Mouse (Mus musculus): ENCODE data around the gene Nyap2.
"Not testable (repeated sequence)": the region's sequence is repeated elsewhere in the genome, so short reads cannot be mapped to it uniquely, and the experiment has no call there.

The Nyap2 gene

DNA sequence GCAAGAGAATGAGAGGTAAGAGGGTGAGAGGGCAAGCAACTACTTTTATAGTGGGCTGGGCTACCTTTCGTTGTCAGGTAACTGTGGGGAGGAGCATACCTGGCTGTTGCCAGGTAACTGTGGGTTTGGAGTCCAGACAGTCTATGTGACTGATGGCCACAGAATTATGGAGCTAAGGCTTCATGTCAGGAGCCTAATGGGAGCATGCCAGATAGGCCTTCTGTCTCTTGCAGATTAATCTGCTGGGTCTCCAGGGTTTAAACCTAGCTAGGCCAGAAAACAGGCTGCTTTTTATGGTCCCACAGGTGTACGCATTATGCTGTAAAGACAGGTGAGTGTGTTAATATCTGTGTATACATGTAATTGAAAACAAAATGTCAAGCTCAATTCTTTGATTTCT is 132.8 kb downstream of the Nyap2 start:
- DNase-seq: no peak

DNA sequence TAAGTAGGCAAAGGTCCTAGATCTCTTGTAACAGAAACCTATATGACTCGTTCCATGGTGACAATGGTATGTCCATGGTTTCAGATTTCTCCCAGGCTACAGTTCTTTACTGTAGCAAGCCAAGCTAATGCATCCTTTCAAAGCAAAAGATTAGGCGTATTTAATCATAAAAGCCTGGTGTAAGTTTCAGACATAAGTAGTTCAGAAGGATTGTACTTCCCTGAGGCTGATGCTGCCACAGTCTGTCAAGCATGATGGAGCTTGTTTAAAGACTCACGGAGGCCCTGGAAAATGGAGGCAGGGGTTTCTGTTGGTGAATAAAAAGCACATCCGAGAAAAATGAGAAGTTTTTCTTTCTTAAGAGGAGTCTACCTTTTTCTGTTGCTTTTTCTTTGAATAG is 134.7 kb downstream of the Nyap2 start:
- no peak for DNase-seq

DNA sequence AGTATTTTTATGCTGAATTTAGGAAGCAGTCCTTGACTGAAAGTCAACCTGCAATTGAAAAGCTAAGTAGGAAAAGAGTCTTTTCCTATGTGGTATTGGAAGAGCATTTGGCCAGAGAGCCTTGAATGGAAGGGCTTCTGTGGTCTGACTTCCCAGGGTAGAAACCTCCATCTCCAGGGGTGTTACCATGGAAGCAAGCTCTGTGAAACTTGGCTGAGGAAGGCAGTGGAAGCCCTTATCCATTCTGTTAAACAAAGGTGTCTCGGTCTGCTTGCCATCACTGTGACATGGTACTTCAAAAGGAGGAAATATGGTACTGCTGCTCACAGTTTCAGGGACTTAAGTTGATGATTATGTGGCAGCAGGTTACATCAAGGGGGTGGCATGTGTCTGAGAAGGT is 143.0 kb downstream of the Nyap2 start:
- no peak for DNase-seq

DNA sequence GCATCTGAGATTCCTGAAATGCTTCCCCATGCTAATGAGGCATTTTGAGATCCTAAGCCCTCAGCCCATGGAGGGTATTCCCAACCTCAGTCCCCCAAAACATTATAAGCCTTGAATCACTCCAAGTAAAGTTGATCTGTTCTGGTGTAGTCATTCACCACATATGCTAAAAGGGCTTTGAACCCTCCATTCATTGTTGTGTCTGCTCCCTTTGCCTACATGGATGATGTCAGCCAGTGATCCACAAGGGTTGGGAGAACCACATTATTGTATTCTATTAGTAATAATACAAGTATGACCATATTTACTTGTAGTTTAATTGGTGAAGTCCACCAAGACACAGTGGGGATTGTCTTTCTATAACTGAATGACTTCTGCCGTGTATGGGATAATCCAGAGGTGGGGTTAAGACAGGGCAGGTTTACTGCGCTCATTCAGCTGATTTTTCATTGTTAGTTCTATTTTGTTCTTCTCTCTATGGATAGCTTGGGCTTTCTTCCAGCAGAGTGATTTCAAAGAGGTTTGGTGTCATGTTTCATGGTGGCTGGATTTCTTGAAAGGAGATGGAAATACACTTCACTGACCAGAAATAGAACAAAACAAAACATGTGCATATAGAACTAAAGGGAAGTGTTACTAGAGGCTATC is 155.1 kb downstream of the Nyap2 start:
- no peak for DNase-seq

DNA sequence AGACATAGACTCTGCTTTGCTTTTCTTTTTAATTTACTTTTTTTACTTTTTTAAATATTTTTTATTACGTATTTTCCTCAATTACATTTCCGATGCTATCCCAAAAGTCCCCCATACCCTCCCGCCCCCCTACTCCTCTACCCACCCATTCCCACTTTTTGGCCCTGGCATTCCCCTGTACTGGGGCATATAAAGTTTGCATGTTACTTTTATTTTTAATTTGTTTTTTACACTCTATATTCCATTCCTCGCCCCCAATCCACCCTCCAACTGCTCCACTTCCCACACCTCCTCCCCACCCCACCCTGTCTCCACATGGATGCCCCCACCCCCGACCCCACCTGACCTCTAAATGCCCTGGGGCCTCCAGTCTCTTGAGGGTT is 155.6 kb downstream of the Nyap2 start:
- not testable (repeated sequence) for DNase-seq

DNA sequence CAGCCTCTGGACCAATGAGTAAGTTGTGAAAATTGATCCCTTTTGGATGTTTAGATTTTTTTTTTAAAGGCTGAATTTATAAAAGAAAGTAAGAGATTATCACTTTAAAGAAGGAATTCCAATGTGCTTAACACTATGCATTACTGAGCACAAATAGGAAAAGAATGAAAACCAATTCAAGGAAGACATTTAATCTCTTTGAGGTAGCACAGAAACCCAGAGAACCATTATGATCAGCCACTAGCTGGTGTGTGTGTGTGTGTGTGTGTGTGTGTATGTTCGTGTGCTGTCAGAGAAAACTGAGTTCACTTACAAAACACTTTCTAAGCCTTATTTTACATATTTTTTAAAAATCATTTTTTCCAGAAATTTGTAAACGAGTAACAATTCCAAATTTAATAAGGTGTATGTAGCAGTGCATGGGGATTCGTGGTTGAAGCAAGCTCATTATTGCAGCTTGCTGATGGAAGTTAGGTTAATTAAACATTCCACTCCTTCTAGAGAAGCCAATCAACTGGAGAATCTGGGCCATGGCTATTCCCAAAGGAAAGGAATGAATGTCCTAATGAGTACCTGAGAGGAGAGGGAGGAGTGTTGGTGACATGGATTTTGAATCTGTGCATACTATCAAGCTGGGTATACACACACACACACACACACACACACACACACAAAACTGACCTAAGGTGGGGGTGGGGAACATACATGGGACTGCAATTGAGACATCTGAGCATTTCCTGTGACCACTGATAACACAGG is 171.9 kb downstream of the Nyap2 start:
- DNase-seq: no peak

DNA sequence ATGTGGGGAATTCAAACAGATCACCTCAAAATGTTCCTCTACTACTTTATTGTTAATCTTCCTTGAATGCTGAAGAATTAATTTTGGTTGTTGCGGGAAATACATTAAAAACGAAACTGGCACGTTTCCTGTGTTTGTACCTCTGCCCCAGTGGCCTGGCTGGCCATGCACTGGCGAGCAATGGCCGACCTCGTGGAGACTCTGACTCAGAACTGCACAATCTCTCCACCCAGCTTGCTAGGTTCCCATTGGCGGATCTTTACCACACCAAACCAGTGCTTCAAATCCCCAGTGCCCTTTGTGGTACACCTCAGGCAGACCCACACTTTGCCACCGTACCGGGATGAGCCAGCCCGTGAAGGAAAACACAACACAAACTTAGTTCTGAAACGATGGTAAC is 173.3 kb downstream of the Nyap2 start:
- no peak for DNase-seq

DNA sequence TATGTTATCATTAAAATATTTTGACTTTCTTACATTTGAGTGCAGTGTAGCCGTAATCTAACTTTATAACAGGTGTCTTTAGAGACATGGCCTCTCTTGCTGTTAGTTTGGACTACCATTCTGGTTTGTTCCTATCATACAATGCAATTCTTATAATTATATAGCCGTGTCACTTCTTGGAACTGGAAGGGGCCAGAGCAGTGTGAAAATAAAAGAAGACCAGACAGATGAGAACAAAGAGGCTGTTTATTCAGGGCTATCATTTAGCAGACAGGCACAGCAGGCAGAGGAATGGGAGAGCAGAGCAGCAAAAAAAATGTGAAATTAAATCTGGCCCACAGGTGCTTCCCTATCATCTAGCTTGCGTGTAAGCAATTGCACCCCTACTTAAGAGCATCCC is 189.7 kb downstream of the Nyap2 start:
- DNase-seq: no peak

DNA sequence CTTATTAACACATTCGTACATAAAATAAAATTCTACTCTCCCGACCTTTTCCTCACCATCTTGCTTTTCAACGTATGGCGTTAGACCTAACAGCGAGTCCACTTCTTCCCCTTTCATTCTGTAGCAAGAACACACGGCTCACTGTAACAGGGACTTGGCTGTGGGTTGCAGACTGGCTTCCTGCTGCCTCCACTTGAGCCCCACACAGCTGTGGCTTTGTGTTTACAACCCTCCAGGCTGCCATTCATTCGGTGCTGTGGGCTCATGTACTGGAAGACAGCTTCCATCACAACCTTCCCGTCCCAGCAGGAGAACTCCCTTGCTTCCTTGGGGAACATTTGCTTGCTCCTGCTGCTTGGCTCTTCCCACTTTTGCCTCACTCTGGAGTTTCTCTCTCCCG is 204.2 kb downstream of the Nyap2 start:
- DNase-seq: no peak

DNA sequence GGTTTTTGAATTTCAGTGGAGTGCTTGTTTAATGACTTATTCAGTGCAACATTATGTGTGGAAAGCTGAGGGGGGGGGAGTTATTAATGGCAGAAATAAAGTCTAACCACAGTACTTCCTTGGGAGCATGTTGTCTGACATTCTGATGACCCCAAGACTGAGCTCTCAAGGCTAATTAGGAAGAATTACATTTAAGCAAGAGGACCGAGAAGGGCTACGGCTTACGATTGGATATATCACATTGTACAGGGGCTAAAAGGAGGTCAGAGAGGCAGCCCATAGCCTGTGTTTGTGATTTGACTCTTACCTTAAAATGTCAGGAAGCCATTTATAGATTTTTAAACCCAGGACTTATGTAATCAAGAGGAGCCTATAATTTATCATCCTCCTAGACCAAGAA is 208.9 kb downstream of the Nyap2 start:
- no peak for DNase-seq

DNA sequence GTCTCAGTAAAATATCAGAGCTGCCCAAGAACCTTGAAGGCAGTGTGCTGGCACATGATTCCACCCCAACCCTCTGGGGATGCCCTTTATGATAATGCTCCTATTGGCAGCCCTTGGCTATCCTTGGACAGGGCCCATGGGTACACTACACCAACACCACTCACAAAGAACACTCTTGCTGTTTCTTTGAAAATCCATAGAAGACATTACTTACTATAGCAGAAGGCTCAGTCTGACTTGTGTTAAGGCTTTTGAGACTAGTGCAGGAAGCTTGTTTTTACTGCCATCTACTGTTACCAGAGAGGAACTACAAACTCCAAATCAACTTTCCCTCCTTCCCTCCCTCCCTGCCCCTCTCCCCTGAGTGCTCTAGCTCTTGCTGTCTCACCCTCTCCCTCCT is 210.3 kb downstream of the Nyap2 start:
- DNase-seq: no peak

DNA sequence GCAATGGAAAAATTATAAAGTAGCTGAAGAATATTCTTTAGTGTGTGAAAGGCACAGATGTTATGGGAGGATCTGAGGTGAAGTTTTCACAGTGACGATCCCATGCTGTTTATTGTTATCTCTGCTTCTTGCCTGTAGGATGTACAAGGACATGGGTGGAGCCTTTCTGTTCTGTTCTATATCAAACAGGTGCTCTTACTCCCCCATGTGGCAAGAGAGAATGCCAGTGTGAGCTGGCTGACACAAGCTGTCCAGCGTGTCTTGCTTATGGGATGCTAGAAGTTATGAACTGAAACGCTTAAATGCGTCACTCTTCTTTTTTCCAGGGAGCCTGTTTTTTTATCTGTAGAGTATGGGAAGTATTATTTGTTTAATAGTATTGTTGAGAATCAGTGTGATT is 224.0 kb downstream of the Nyap2 start:
- no peak for DNase-seq

DNA sequence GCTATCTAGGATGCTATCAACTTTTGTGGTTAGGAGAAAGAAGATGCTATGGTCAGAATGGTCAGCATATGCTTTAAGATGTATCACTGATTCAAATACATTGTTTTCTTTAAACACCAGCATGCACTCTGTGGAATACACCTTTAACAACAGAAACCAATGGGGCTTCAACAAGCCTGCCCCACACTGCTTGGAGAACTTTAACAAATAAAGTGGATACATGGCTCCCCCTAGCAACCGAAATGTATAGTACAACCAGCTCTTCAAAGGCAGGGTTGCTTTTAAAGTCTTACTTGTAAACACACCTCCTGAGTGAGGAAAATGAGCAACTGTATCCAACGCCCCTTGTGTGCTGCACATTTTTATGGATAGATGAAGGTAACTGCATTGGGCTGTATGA is 224.9 kb downstream of the Nyap2 start:
- peak; percentile 13 for DNase-seq

DNA sequence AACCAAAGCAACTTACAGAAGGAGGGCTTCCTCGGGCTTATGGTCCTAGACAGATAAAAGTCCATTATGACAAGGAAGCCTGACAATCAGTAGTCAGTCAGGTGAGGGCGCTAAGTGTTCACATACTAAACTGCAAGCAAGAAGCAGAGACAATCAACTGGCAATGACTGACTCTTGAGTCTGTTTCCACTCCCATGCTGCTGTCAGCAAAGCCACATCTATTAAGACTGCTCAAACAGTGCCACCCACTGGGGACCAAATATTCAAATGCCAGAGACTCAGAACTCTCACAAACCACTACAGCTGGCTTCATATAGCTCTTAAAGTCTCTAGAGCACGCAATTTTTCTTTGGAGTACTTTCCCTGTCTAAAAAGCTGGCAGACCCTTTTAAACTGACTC is 226.6 kb downstream of the Nyap2 start:
- no peak for DNase-seq

DNA sequence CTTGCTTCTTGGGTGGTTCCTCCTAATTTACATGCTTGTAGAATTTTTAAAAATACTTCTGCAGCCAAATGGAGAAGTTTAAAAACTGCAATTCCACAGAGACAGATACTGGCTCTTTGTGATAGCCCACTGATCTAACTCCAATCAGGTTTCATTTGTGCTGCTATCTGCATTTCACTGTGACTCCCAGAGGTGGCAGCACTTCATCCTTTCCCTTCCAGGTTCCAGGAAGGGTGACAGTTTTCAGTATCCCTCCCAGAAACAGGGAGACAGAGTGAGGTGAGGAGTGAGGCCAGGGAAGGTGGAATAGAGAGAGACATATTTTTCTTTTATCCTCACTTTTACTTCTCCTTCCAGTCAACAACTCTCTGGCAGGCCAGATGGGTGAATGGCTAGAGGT is 230.7 kb downstream of the Nyap2 start:
- DNase-seq: no peak

DNA sequence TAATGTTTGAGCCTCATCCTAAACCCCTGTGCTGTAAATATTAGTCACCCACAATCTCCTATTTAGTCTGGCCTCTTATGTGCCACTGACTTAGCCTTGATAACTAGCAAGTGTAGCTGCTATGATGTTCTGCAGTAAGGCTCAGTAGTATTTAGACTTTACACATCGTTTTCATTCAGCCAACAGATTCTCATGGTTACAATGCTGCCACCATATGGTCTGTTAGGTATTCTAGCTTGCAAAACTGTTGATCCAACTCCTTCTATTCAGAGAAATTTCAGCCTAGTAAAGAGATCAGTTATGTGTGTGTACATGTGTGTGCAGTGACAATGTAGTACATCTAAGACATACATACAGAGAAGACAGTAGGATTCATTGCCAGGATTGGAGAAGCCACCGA is 231.2 kb downstream of the Nyap2 start:
- no peak for DNase-seq

DNA sequence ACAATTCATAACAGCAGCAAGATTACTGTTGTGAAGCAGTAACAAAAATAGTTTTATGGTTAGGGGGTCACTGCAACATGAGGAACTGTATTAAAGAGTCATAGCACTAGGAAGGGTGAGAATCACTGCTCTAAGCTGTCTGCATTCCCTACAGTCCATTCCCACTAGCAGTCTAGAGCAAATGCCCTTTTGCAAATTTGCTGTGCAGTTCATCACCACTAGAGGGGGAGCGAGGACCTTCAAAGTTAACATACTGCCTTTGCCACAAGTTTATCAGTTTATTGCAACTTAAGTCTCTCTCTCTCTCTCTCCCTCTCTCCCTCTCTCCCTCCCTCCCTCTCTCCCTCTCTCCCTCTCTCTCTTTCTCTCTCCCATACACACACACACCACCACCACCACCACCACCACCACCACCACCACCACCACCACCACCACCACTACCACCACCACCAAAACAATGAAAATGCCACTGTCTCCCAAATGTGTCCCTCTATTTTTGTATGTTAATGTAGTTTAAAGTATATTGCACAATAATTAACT is 233.4 kb downstream of the Nyap2 start:
- DNase-seq: peak; percentile 69

DNA sequence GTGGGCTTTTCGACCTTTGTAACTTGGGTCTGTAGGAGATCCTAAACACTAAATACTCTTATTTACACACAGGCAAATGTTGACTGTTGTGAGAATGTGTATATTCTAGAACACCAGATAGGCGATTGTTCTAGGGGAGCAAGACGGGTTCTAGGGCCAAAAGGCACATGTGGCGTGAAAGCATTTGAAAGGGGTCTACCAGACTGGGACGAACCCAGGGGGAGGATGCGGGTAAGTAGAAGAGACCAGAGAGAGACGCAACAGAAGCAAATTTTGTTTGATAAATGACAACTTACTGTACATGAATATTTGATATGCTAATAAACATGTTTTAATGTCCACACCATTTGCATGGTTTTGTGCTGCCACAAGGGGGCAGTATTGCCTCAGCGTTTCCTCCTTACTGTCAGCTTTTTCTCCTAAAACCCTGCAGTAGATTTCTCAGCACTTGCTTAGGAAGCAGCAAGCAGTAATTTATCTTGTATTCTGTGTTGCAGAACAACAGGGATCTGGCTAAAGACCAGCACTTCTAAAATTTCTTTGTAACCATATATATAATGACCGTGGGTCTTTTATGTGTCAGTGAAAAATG is 239.7 kb downstream of the Nyap2 start:
- DNase-seq: peak; percentile 79

DNA sequence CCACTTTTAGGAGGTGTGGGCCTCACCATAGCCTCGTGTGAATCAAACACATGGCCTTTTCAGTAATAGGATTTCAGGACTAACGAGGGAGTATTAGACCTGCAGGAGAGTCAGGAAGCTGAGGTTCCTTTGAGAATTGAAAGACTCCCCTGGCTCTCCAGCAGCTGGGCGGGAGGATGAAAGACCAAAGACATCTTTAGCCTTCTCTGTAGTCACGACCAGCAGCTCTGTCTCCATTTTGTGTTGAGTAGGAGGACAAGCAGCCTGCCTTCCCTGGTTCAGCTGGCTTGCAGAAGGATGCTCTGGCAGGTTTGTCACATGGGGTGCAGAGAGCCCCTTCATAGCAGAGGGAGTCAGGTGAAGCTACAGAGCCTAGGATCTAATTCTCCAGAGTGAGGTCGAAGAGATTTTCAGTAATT is 240.3 kb downstream of the Nyap2 start:
- DNase-seq: no peak

DNA sequence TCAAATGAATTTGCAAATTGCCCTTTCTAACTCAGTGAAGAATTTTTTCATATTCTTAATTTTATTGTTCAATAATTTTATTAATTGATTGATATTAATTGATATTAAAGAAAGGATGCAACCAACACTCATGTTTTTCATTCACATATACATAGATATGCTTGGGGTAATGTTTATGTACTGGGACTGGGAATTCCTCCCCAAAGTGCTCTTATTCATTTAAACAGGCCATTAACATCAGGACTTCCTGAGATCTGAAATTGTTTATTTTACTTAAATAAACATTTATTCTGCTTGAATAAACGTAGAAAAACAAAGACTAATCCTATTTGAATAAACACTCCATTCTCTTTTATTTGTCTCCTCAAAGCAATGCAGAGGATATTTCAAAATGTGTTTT is 311.0 kb downstream of the Nyap2 start:
- no peak for DNase-seq
